Mouse (Mus musculus) ES-Bruce4 (cell line): Measurements from ENCODE around the gene Ipo13. TPM values are rescaled to one million over a fixed set of nuclear protein-coding genes. Genes with fewer than 3 reads are reported as not detected.

Experiments
- H3K27ac ChIP-seq: 2 replicates; pipeline ENCODE4 v1.5.1; 2012; ENCODE audit warnings: low read length, inconsistent platforms; ENCODE audit not compliant: insufficient read depth
- H3K27me3 ChIP-seq: 2 replicates; pipeline ENCODE4 v1.6.1; 2012; ENCODE audit warnings: mild to moderate bottlenecking, low read length, inconsistent platforms; ENCODE audit not compliant: control insufficient read depth, poor library complexity, insufficient read depth, severe bottlenecking
- H3K36me3 ChIP-seq: 2 replicates; pipeline ENCODE4 v1.6.1; 2012; ENCODE audit warnings: inconsistent platforms, mild to moderate bottlenecking, low read length, moderate library complexity; ENCODE audit not compliant: control insufficient read depth, poor library complexity, insufficient read depth, severe bottlenecking
- H3K4me1 ChIP-seq: one replicate; pipeline ENCODE4 v1.8.1; 2011; ENCODE audit warnings: low read length; ENCODE audit not compliant: control insufficient read depth, insufficient read depth
- H3K4me3 ChIP-seq: 2 replicates; pipeline ENCODE4 v1.5.1; 2011; ENCODE audit warnings: low read depth, mild to moderate bottlenecking, low read length
- H3K9ac ChIP-seq: 2 replicates; pipeline ENCODE4 v1.6.1; 2012; ENCODE audit warnings: low read depth, mild to moderate bottlenecking, inconsistent platforms; ENCODE audit not compliant: poor library complexity, severe bottlenecking
- H3K9me3 ChIP-seq: replicated peaks from 2 replicates; pipeline ENCODE4 v1.6.1; 2012; ENCODE audit warnings: mild to moderate bottlenecking, low read length, inconsistent platforms; ENCODE audit not compliant: control insufficient read depth, poor library complexity, insufficient read depth, severe bottlenecking
- CTCF ChIP-seq: IDR thresholded peaks from one replicate; pipeline ENCODE4 v1.8.1; 2011; ENCODE audit warnings: low read depth, low read length
- EP300 ChIP-seq: IDR thresholded peaks from 2 replicates; pipeline ENCODE4 v1.6.1; 2011; ENCODE audit warnings: low read depth, low read length; ENCODE audit not compliant: insufficient read depth
- POLR2A ChIP-seq: IDR thresholded peaks from one replicate; pipeline ENCODE4 v1.8.1; 2011; ENCODE audit warnings: low read length; ENCODE audit not compliant: insufficient read depth
- polyA plus RNA-seq: library from polyadenylated mRNA; stranded (reverse); fragments of >200 nt; gene quantifications from 2 replicates; pipeline ENCODE4 v1.2.4, GENCODE M21; 2011; ENCODE audit warnings: low read depth; ENCODE audit not compliant: missing spikeins, insufficient read depth, insufficient read length

The Ipo13 gene
- polyA plus RNA-seq, 1 experiment: 24.7 TPM

- H3K4me1 ChIP-seq: no peaks in the 10 kb centered on the region
- H3K27me3 ChIP-seq: no peaks in the 10 kb centered on the region
- H3K27ac ChIP-seq: no peak overlapping the region
- H3K4me3 ChIP-seq: no peak overlapping the region
- H3K36me3 ChIP-seq: peaks cover 3% of the 10 kb centered on the region; the same call in 1 of the 2 replicates
- H3K9me3 ChIP-seq: no peaks in the 10 kb centered on the region
- TF ChIP-seq POLR2A: no peak
- TF ChIP-seq EP300: no peak
- no peak for TF ChIP-seq CTCF
- no peak overlapping the region for H3K9ac ChIP-seq
Observed at GRCm38 (mm10) chr4:117934081-117934480, 19.3 kb upstream of the Ipo13 start.

- peaks cover under 1% of the 10 kb centered on the region; the same call in 1 of the 2 replicates for H3K36me3 ChIP-seq
- H3K27me3 ChIP-seq: no peaks in the 10 kb centered on the region
- H3K4me1 ChIP-seq: no peaks in the 10 kb centered on the region
- no peak overlapping the region for H3K4me3 ChIP-seq
- TF ChIP-seq POLR2A: no peak
- no peak for TF ChIP-seq CTCF
- TF ChIP-seq EP300: no peak
- no peaks in the 10 kb centered on the region for H3K9me3 ChIP-seq
- no peak overlapping the region for H3K9ac ChIP-seq
- no peak overlapping the region for H3K27ac ChIP-seq
Observed at GRCm38 (mm10) chr4:117933248-117933647, 18.4 kb upstream of the Ipo13 start.

DNA sequence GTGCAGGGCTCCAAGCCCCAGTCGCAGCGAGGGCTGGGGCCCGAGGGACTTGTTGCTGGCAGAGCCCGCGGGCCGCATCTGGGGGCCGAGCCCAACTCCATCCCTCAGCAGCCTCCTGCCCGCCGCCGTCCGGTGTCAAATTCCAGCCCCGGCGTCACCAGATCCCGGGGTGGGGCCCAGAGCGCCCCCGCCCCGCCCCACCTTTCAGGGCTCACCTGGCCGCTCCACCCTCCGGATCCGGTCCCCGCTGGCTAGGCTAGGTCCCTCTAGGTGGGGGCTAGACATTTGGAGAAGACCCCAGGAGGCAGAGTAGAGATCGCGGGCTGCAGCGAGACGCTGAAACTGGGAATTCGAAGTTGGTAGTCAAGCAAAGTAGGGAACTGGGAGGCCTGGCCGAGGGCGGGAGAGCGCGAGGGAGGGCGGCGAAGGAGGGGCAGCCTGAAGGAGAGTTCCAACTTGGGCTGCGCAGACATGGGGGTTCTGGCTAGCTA is 14.6 kb upstream of the Ipo13 start, which contains the start of gene Artn:
Gene Artn (minus strand): TSS at position 373 of the 491 bp plus-strand sequence.
- Histone ChIP-seq H3K27me3 (no peaks in the 10 kb centered on the region; the same call in 1 of the 2 replicates), H3K9ac (peak within 1 kb of the TSS; percentile 71), H3K27ac (no peak within 1 kb of the TSS), H3K4me1 (no peaks in the 10 kb centered on the region), H3K36me3 (no peaks in the 10 kb centered on the region), H3K9me3 (no peaks in the 10 kb centered on the region), H3K4me3 (peak within 1 kb of the TSS; percentile 91)
- TF ChIP-seq POLR2A: no peak
- peak; percentile 18; the same call in 1 of the 2 replicates for TF ChIP-seq EP300
- no peak for TF ChIP-seq CTCF

DNA sequence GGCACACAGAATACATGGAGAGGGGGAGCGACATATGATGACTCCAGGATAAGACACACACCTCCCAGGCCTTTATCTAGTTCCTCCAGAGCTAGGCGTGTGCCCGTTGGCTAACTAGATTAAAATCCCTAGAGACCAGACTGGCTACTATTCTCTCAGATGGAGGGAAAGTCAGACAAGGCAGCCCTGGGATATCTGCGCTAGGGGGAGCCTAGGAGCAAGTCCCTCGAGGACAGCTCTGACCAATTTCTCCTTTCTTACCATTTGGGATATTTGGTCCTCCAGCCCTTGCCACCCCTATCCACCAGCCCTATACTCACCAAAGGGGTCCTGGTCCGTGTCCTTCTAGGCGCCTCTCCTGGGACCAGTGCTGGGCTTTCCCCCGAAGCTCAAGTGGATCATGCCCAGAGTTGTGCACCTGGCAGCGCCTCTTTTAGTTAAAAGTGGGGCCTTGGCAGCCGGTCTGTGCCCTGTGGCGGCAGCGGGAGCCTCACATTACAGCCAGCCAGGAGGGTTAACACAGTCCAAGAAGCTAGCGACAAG is 14.0 kb upstream of the Ipo13 start:
- peak overlapping the region; percentile 91 for H3K4me3 ChIP-seq
- H3K9ac ChIP-seq: peak overlapping the region; percentile 71
- H3K36me3 ChIP-seq: no peaks in the 10 kb centered on the region
- H3K4me1 ChIP-seq: no peaks in the 10 kb centered on the region
- H3K27ac ChIP-seq: no peak overlapping the region
- TF ChIP-seq CTCF: peak; percentile 50
- TF ChIP-seq EP300: no peak
- H3K27me3 ChIP-seq: no peaks in the 10 kb centered on the region; the same call in 1 of the 2 replicates
- H3K9me3 ChIP-seq: no peaks in the 10 kb centered on the region

DNA sequence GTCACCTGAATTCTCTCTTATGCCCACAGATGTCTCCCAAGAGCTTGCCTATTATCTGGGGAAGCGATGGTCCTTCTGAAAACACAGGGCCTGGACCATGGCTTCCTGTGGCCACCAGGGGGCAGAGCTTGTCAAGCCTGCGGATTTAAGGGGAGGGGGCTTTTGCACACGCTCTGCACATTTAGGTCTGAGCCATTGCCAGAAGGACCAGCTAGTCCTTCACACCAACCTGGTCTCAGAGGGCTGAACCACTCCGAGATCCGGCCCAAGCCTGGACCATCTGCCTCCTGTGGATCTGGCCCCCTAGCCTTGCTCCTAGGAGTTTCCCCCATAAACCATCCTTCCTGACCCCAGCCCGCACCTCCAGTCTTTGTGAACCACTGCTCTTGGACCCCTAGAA is 13.4 kb upstream of the Ipo13 start:
- Histone ChIP-seq H3K4me1 (no peaks in the 10 kb centered on the region), H3K27ac (no peak overlapping the region), H3K36me3 (no peaks in the 10 kb centered on the region), H3K27me3 (no peaks in the 10 kb centered on the region; the same call in 1 of the 2 replicates), H3K9me3 (no peaks in the 10 kb centered on the region), H3K9ac (no peak overlapping the region; the same call in 1 of the 2 replicates), H3K4me3 (no peak overlapping the region)
- TF ChIP-seq POLR2A (no peak), EP300 (no peak), CTCF (peak; percentile 90)

- no peaks in the 10 kb centered on the region for H3K36me3 ChIP-seq
- H3K27me3 ChIP-seq: no peaks in the 10 kb centered on the region; the same call in 1 of the 2 replicates
- no peaks in the 10 kb centered on the region for H3K4me1 ChIP-seq
- H3K27ac ChIP-seq: no peak overlapping the region
- no peaks in the 10 kb centered on the region for H3K9me3 ChIP-seq
- TF ChIP-seq POLR2A (no peak), CTCF (no peak), EP300 (no peak)
- peak overlapping the region; percentile 35 for H3K4me3 ChIP-seq
- H3K9ac ChIP-seq: peak overlapping the region; percentile 48
Observed at GRCm38 (mm10) chr4:117926545-117927482, 12.0 kb upstream of the Ipo13 start.
